Mouse (Mus musculus) myocyte (in vitro differentiated cells): ENCODE measurements around the gene Mast4. TPM values are rescaled to one million over a fixed set of nuclear protein-coding genes. Genes with fewer than 3 reads are reported as not detected.

Experiments
- H3K27me3 ChIP-seq: one replicate; pipeline ENCODE4 v1.6.1; 2011; ENCODE audit not compliant: control insufficient read depth, insufficient read depth, insufficient read length
- H3K36me3 ChIP-seq: one replicate; pipeline ENCODE4 v1.6.1; 2011; ENCODE audit not compliant: control insufficient read depth, insufficient read depth
- H3K4me2 ChIP-seq: one replicate; pipeline ENCODE4 v1.6.1; 2011; ENCODE audit warnings: low read depth, control low read depth
- H3K4me3 ChIP-seq: one replicate; pipeline ENCODE4 v1.5.1; 2011; ENCODE audit warnings: mild to moderate bottlenecking, control low read depth, moderate library complexity
- H3K79me2 ChIP-seq: one replicate; pipeline ENCODE4 v1.6.1; 2011; ENCODE audit not compliant: control insufficient read depth, insufficient read depth
- H3ac ChIP-seq: one replicate; pipeline ENCODE4 v1.6.1; 2011; ENCODE audit not compliant: control insufficient read depth, insufficient read length
- CEBPB ChIP-seq: IDR thresholded peaks from 2 replicates; pipeline ENCODE4 v1.6.1; 2011; ENCODE audit warnings: mild to moderate bottlenecking, moderate library complexity; ENCODE audit not compliant: poor library complexity, insufficient read depth, severe bottlenecking
- E2F4 ChIP-seq: IDR thresholded peaks from one replicate; pipeline ENCODE4 v1.6.1; 2011; ENCODE audit warnings: mild to moderate bottlenecking, control low read depth, moderate library complexity; ENCODE audit not compliant: insufficient read depth
- MAX ChIP-seq: IDR thresholded peaks from one replicate; pipeline ENCODE4 v1.6.1; 2011; ENCODE audit warnings: low read depth, mild to moderate bottlenecking, control low read depth
- MYOD1 ChIP-seq, 3 experiments: IDR thresholded peaks; one replicate each; pipeline ENCODE4 v1.6.1; 2011; ENCODE audit warnings: control low read depth in 2 of 3, low read depth in 2 of 3, mild to moderate bottlenecking in 2 of 3, moderate library complexity in 1 of 3; ENCODE audit not compliant: insufficient read length in 2 of 3, control insufficient read depth in 1 of 3
- MYOG ChIP-seq, 3 experiments: IDR thresholded peaks; one replicate each; pipeline ENCODE4 v1.6.1; 2011; ENCODE audit warnings: control low read depth in 2 of 3, low read depth in 2 of 3, mild to moderate bottlenecking in 2 of 3; ENCODE audit not compliant: insufficient read length in 2 of 3, control insufficient read depth in 1 of 3, insufficient read depth in 1 of 3
- POLR2A ChIP-seq: IDR thresholded peaks from one replicate; pipeline ENCODE4 v1.6.1; 2011; ENCODE audit warnings: low read depth, mild to moderate bottlenecking, control low read depth, moderate library complexity; ENCODE audit not compliant: insufficient read length
- POLR2AphosphoS2 ChIP-seq: IDR thresholded peaks from one replicate; pipeline ENCODE4 v1.6.1; 2011; ENCODE audit warnings: low read depth, control low read depth; ENCODE audit not compliant: insufficient read length
- REST ChIP-seq: IDR thresholded peaks from one replicate; pipeline ENCODE4 v1.6.1; 2011; ENCODE audit warnings: mild to moderate bottlenecking, control low read depth, moderate library complexity; ENCODE audit not compliant: insufficient read depth, insufficient read length
- SRF ChIP-seq: IDR thresholded peaks from one replicate; pipeline ENCODE4 v1.6.1; 2011; ENCODE audit warnings: low read depth; ENCODE audit not compliant: control insufficient read depth, insufficient read length
- TCF12 ChIP-seq: IDR thresholded peaks from one replicate; pipeline ENCODE4 v1.6.1; 2011; ENCODE audit warnings: mild to moderate bottlenecking, control low read depth; ENCODE audit not compliant: poor library complexity, insufficient read depth, severe bottlenecking
- TCF3 ChIP-seq: IDR thresholded peaks from one replicate; pipeline ENCODE4 v1.6.1; 2011; ENCODE audit warnings: low read depth, control low read depth; ENCODE audit not compliant: insufficient read length
- USF1 ChIP-seq: IDR thresholded peaks from one replicate; pipeline ENCODE4 v1.6.1; 2011; ENCODE audit warnings: low read depth, mild to moderate bottlenecking, control low read depth, moderate library complexity
- polyA plus RNA-seq: library from polyadenylated mRNA; unstranded; fragments of >200 nt; fragmentation: generic; extraction: Trizol; gene quantifications from one replicate; pipeline ENCODE4 v1.2.1, GENCODE M21; 2012; ENCODE audit warnings: missing spikeins

Gene Mast4
- polyA plus RNA-seq, 1 experiment: 15.0 TPM

DNA sequence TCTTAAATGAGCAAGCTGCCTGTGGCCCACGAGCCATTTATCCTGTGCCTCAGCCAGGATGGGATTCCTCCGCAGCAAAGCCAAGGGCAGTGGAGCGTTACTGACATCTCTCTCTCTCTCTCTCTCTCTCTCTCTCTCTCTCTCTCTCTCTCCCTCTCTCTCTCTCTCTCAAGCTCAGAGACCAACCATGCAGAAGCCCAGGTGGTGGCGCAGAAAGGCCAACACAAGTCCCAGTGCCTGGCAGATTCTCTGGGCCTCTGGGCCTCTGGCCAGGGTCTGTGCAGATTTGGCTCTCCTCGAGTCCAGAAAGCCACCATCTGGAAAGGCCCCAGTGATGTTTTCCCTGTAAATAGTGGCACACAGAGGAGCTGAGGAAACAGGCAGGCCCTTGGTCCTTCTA lies 220.0 kb downstream of the Mast4 start:
- H3K79me2 ChIP-seq: no peaks in the 10 kb centered on the region
- H3K27me3 ChIP-seq: no peaks in the 10 kb centered on the region
- H3K36me3 ChIP-seq: no peaks in the 10 kb centered on the region
- no peak overlapping the region for H3K4me3 ChIP-seq
- H3K4me2 ChIP-seq: no peak overlapping the region
- H3ac ChIP-seq: no peak overlapping the region
- TF ChIP-seq MYOG (IDR thresholded peaks at IDR 0.05; ENCODE audit: control insufficient read depth in 1 of 3, insufficient read depth in 1 of 3, insufficient read length in 2 of 3, low read depth in 2 of 3): no peak
- no peak for TF ChIP-seq E2F4
- TF ChIP-seq CEBPB: no peak
- no peak for TF ChIP-seq TCF3
- TF ChIP-seq REST: no peak
- TF ChIP-seq USF1: no peak
- no peak for TF ChIP-seq POLR2A
- no peak for TF ChIP-seq MAX

DNA sequence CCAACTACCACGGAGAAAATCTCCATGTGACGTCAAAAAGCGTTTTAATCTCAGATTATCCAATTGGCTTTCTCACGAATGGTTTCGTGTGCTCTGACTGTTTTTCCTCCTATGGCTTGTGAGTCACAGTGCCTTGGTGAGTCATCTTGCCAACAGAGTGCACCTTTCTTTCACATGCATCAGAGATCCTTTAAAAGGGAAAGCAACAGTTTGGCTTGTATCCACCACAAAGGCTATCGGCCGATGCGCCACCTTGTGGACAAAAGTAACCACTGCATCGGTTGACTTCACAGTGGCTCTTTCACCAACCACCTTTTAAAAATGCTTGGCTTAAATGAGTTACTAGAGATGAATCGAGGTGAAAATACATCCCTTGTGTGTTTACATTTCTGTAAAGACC lies 224.4 kb downstream of the Mast4 start:
- Histone ChIP-seq H3ac (no peak overlapping the region), H3K4me2 (no peak overlapping the region), H3K4me3 (no peak overlapping the region), H3K27me3 (no peaks in the 10 kb centered on the region), H3K36me3 (no peaks in the 10 kb centered on the region), H3K79me2 (peaks cover 4% of the 10 kb centered on the region)
- TF ChIP-seq REST (no peak), MYOG (IDR thresholded peaks at IDR 0.05; ENCODE audit: control insufficient read depth in 1 of 3, insufficient read depth in 1 of 3, insufficient read length in 2 of 3, low read depth in 2 of 3) (no peak), SRF (no peak), TCF3 (no peak), MAX (no peak), MYOD1 (IDR thresholded peaks at IDR 0.05; ENCODE audit: control insufficient read depth in 1 of 3, insufficient read length in 2 of 3, low read depth in 2 of 3) (no peak), E2F4 (no peak), POLR2AphosphoS2 (no peak), CEBPB (no peak)

DNA sequence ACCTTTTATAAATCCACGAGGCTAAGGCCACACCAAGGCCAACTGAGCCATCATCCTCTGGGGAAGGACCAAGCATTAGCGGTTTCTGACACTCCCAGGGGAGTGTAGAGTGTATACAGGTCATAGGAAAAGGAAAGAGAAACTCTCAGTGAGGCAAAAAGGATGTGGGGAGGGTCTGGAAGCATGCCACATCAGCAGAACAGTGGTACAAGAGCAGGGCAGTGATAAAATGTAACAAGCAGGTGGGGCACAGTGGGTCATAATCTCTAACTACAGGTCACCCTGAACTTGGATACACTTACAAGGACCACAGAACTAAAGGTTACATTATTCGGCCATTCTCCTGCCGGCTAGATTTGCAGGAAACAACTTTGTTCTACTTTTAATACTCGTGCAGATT lies 226.9 kb downstream of the Mast4 start:
- H3K27me3 ChIP-seq: no peaks in the 10 kb centered on the region
- TF ChIP-seq MYOD1 (IDR thresholded peaks at IDR 0.05; ENCODE audit: control insufficient read depth in 1 of 3, insufficient read length in 2 of 3, low read depth in 2 of 3): no peak
- TF ChIP-seq SRF: no peak
- no peak for TF ChIP-seq MYOG (IDR thresholded peaks at IDR 0.05; ENCODE audit: control insufficient read depth in 1 of 3, insufficient read depth in 1 of 3, insufficient read length in 2 of 3, low read depth in 2 of 3)
- TF ChIP-seq TCF12: no peak
- TF ChIP-seq CEBPB: no peak
- no peak for TF ChIP-seq POLR2A
- no peak for TF ChIP-seq TCF3
- TF ChIP-seq POLR2AphosphoS2: no peak
- no peak for TF ChIP-seq E2F4
- no peak for TF ChIP-seq USF1
- no peak overlapping the region for H3K4me3 ChIP-seq
- no peak overlapping the region for H3ac ChIP-seq
- H3K4me2 ChIP-seq: no peak overlapping the region
- H3K36me3 ChIP-seq: no peaks in the 10 kb centered on the region
- peaks cover 4% of the 10 kb centered on the region for H3K79me2 ChIP-seq

DNA sequence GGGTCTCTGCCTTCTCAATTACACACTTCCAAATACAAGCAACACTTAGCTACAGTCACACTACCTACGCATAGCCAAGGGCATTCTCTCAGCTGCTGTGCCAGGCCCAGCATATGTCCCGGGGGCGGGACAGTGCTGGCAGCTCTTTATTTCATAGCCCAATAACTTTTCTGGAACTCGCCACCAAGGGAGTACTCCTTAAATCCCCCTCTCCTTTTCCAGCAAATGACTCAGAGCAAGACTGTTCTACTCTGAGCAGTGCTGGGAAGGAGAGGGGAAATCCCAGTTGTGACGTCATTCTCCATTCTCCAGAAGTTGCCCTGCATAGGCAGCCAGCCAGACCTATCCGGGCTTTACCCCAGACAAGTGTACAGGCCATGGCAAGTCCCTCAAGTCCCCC lies 231.7 kb downstream of the Mast4 start:
- TF ChIP-seq SRF (no peak), E2F4 (no peak), USF1 (no peak), CEBPB (no peak), MYOG (IDR thresholded peaks at IDR 0.05; ENCODE audit: control insufficient read depth in 1 of 3, insufficient read depth in 1 of 3, insufficient read length in 2 of 3, low read depth in 2 of 3) (no peak), TCF12 (no peak), REST (no peak), POLR2A (no peak), MYOD1 (IDR thresholded peaks at IDR 0.05; ENCODE audit: control insufficient read depth in 1 of 3, insufficient read length in 2 of 3, low read depth in 2 of 3) (peak in 1 of 3 experiments; percentile 26)
- Histone ChIP-seq H3K4me2 (no peak overlapping the region), H3K79me2 (no peaks in the 10 kb centered on the region), H3K27me3 (no peaks in the 10 kb centered on the region), H3ac (no peak overlapping the region), H3K4me3 (no peak overlapping the region), H3K36me3 (no peaks in the 10 kb centered on the region)

DNA sequence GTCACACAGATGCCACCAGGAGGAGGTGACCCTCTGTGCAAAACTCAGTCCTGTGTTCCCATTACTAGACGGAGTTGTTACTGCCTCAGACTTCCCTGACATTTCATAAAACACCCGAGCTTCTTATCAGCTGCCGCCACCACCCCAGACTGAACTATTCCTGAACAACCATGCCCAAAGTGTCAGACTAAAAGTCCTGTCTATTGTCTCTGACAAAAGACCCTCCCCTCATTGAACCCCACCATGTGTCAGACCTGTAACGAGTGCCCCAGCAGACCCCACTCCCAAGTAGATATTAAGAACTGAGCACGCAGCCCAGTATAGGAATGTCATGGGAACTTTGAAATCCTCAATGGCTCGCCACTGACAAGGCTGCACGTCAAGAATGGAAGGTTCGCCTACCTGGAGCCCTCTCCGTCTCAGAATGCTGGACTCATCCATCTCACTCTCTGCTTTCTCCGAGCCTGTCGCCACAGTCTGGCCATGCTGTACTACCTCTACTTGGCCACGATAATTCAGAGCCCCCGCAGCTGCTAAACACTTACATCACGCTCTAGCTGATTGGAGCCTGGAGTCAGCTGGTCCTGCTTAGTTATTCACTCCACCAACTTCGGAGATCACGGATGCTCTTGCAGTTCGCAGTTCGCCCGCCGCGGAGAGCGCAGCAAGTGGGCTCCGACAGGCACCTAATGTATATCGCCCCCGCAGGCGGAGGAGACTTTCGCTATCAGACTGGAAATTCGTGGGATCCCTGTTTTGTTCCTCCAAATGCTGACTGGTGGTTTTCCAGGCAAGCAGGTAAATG lies 237.7 kb downstream of the Mast4 start:
- Histone ChIP-seq H3K4me3 (peak overlapping the region; percentile 35), H3K36me3 (no peaks in the 10 kb centered on the region), H3K79me2 (peaks cover 4% of the 10 kb centered on the region), H3ac (no peak overlapping the region), H3K4me2 (peak overlapping the region; percentile 79), H3K27me3 (no peaks in the 10 kb centered on the region)
- TF ChIP-seq MYOD1 (IDR thresholded peaks at IDR 0.05; ENCODE audit: control insufficient read depth in 1 of 3, insufficient read length in 2 of 3, low read depth in 2 of 3): peak in 1 of 3 experiments; percentile 51
- TF ChIP-seq POLR2A: peak; percentile 64
- TF ChIP-seq SRF: no peak
- no peak for TF ChIP-seq E2F4
- TF ChIP-seq TCF3: no peak
- TF ChIP-seq POLR2AphosphoS2: peak; percentile 80
